Mouse (Mus musculus): ENCODE measurements around the gene Asxl1. TPM values are rescaled to one million over a fixed set of nuclear protein-coding genes. Genes with fewer than 3 reads are reported as not detected.

The Asxl1 gene
- polyA plus RNA-seq, 1 experiment = 55.7 TPM

DNA sequence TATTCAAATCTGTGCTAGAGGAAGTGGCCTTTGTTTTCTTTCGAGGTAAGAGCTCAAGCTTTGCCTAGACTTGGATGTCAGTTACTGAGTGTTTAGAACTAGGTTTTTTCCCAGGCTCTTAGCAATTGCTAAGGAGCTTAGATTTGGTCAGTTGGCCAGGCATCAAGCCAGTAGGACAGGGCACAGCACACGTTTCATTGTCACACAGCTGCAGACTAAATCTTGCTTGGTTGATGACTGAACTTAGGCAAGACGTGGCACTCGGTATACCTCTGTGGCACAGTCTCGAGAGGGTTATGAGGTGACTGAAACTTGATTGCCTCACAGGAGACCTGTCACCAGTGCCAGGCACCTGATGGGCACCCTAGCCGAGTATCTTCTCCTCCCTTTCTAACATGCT, 61.3 kb downstream of the Asxl1 start:
- no peaks in the 10 kb centered on the region for H3K9me3 ChIP-seq (replicated peaks; ENCODE audit: control insufficient read depth, insufficient read depth, low read length, poor library complexity, severe bottlenecking)
- no peak overlapping the region for H3K9ac ChIP-seq (ENCODE audit: low read depth, poor library complexity, severe bottlenecking)
- no peak overlapping the region for H3K4me3 ChIP-seq (ENCODE audit: low read depth, low read length)
- H3K27me3 ChIP-seq (ENCODE audit: control insufficient read depth, insufficient read depth, low read length, poor library complexity, severe bottlenecking) = no peaks in the 10 kb centered on the region
- H3K4me1 ChIP-seq (ENCODE audit: control insufficient read depth, insufficient read depth, low read length) = no peaks in the 10 kb centered on the region
- no peak overlapping the region for H3K27ac ChIP-seq (ENCODE audit: insufficient read depth, low read length)
- H3K36me3 ChIP-seq (ENCODE audit: control insufficient read depth, insufficient read depth, low read length, poor library complexity, severe bottlenecking) = no peaks in the 10 kb centered on the region
- TF ChIP-seq POLR2A (IDR thresholded peaks at IDR 0.05; ENCODE audit: insufficient read depth, low read length) (no peak), CTCF (IDR thresholded peaks at IDR 0.05; ENCODE audit: low read depth, low read length) (no peak), EP300 (IDR thresholded peaks at IDR 0.05; ENCODE audit: insufficient read depth, low read depth, low read length) (no peak)

DNA sequence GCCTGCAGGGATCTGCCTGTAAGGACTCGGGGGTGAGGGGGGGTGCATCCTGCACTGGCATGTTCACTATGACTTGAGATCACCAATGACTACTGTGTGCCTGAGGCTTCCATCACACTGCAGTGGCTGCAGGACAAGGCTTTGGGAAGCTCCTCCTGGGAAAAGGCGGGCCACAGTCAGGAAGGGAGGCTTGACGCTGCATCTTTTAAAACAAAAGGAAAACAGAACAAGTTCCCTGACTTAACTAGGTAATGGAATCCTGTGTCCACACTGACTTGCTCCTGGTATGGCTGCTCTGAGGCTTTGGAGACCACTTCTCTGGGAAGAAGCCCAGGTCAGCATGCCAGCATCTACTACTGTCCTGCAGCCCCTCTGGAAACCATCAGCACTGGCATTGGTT, 63.3 kb downstream of the Asxl1 start:
- TF ChIP-seq CTCF (IDR thresholded peaks at IDR 0.05; ENCODE audit: low read depth, low read length) (no peak), EP300 (IDR thresholded peaks at IDR 0.05; ENCODE audit: insufficient read depth, low read depth, low read length) (no peak), POLR2A (IDR thresholded peaks at IDR 0.05; ENCODE audit: insufficient read depth, low read length) (no peak)
- no peak overlapping the region for H3K9ac ChIP-seq (ENCODE audit: low read depth, poor library complexity, severe bottlenecking)
- H3K9me3 ChIP-seq (replicated peaks; ENCODE audit: control insufficient read depth, insufficient read depth, low read length, poor library complexity, severe bottlenecking) = no peaks in the 10 kb centered on the region
- no peak overlapping the region for H3K27ac ChIP-seq (ENCODE audit: insufficient read depth, low read length)
- no peaks in the 10 kb centered on the region for H3K27me3 ChIP-seq (ENCODE audit: control insufficient read depth, insufficient read depth, low read length, poor library complexity, severe bottlenecking)
- no peak overlapping the region for H3K4me3 ChIP-seq (ENCODE audit: low read depth, low read length)
- no peaks in the 10 kb centered on the region for H3K36me3 ChIP-seq (ENCODE audit: control insufficient read depth, insufficient read depth, low read length, poor library complexity, severe bottlenecking)
- no peaks in the 10 kb centered on the region for H3K4me1 ChIP-seq (ENCODE audit: control insufficient read depth, insufficient read depth, low read length)

DNA sequence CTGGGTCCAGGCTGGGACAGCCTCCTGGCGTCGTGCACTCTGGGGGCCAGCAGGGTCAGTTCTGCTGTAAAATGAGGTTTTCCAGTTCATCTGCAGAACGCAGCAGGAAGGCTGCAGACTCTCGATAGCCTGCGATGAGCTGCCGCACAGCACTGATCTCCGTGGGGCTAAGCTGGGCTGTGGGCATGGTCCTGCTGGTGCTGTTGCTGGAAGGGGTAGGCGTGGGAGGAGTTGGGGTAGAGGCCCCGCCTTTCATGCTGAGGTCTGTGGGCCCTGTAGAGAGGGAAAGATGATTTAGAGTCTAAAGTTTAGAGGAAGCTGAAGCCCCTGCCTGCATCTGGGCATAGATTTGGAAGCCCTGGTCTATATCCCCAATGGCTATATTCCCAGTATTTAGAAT, 65.9 kb downstream of the Asxl1 start:
- no peaks in the 10 kb centered on the region for H3K27me3 ChIP-seq (ENCODE audit: control insufficient read depth, insufficient read depth, low read length, poor library complexity, severe bottlenecking)
- H3K4me1 ChIP-seq (ENCODE audit: control insufficient read depth, insufficient read depth, low read length) = no peaks in the 10 kb centered on the region
- no peak overlapping the region for H3K9ac ChIP-seq (ENCODE audit: low read depth, poor library complexity, severe bottlenecking)
- H3K27ac ChIP-seq (ENCODE audit: insufficient read depth, low read length) = no peak overlapping the region
- H3K9me3 ChIP-seq (replicated peaks; ENCODE audit: control insufficient read depth, insufficient read depth, low read length, poor library complexity, severe bottlenecking) = no peaks in the 10 kb centered on the region
- TF ChIP-seq POLR2A (IDR thresholded peaks at IDR 0.05; ENCODE audit: insufficient read depth, low read length) (no peak), CTCF (IDR thresholded peaks at IDR 0.05; ENCODE audit: low read depth, low read length) (no peak), EP300 (IDR thresholded peaks at IDR 0.05; ENCODE audit: insufficient read depth, low read depth, low read length) (no peak)
- no peaks in the 10 kb centered on the region for H3K36me3 ChIP-seq (ENCODE audit: control insufficient read depth, insufficient read depth, low read length, poor library complexity, severe bottlenecking)
- no peak overlapping the region for H3K4me3 ChIP-seq (ENCODE audit: low read depth, low read length)

DNA sequence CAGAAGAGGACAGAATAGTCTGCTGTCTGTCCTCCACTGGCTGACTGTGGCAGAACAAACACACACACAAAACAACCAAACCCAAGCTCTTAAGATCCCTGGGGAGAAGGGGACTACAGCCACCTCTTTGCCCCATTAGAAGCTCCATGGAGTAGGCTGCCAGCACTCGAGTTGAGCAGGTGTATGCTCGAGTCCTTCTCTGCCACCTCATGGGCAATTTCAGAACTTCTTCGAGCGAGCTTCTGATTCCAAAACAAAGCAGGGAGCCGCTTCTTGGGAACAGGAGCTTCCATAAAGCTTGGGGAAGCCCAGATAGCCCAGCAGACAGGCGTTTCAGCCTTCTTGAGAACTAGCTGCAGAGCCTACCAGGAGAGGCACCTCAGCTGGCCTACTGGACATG, 66.9 kb downstream of the Asxl1 start:
- Histone ChIP-seq H3K36me3 (ENCODE audit: control insufficient read depth, insufficient read depth, low read length, poor library complexity, severe bottlenecking) (0 out of 2 replicates have a peak, but pooled peaks cover 1% of the 10 kb centered on the region), H3K9ac (ENCODE audit: low read depth, poor library complexity, severe bottlenecking) (no peak overlapping the region), H3K27ac (ENCODE audit: insufficient read depth, low read length) (no peak overlapping the region), H3K4me1 (ENCODE audit: control insufficient read depth, insufficient read depth, low read length) (no peaks in the 10 kb centered on the region), H3K4me3 (ENCODE audit: low read depth, low read length) (no peak overlapping the region), H3K27me3 (ENCODE audit: control insufficient read depth, insufficient read depth, low read length, poor library complexity, severe bottlenecking) (no peaks in the 10 kb centered on the region), H3K9me3 (replicated peaks; ENCODE audit: control insufficient read depth, insufficient read depth, low read length, poor library complexity, severe bottlenecking) (no peaks in the 10 kb centered on the region)
- TF ChIP-seq EP300 (IDR thresholded peaks at IDR 0.05; ENCODE audit: insufficient read depth, low read depth, low read length) (no peak), CTCF (IDR thresholded peaks at IDR 0.05; ENCODE audit: low read depth, low read length) (no peak), POLR2A (IDR thresholded peaks at IDR 0.05; ENCODE audit: insufficient read depth, low read length) (no peak)

DNA sequence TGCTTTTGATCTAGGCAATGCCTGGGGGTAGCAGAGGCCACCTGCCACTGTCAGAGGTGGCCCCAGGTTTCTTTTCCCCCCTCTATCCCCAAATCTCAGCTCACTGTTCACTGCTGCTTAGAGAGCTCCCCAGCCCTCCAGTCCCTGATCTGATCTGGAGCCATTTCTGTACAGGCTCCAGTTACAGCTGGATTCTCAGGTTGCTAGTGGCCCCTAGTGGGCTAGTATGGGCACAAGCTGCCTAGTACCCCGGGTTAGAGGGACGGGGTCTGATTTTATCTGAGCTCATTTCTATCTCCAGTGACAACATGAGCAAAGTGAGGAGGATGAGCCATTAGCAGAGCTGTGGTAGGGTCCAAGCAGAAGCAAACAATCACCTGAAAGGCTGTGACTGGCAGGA, 69.0 kb downstream of the Asxl1 start:
- H3K27ac ChIP-seq (ENCODE audit: insufficient read depth, low read length) = no peak overlapping the region
- TF ChIP-seq EP300 (IDR thresholded peaks at IDR 0.05; ENCODE audit: insufficient read depth, low read depth, low read length) (no peak), CTCF (IDR thresholded peaks at IDR 0.05; ENCODE audit: low read depth, low read length) (peak; percentile 56)
- H3K9ac ChIP-seq (ENCODE audit: low read depth, poor library complexity, severe bottlenecking) = no peak overlapping the region

DNA sequence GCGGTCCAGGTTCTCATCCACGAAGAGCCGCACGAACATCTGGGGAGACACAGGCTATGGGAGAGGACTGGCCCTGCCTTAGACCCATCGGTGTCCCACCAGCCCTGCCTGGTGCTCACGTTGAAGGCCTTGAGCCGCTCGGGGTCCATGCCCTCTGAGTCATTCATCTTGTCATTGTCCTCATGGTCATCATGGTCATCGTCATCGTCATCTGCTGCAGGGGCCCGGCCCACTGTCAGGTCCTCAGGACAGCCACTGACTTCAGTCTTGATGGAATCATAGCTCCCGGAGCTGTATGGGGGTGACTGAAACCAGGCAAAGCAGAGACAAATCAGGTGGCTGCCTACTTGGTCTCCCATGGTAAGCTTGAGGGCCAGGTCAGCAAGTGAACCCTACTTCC, 72.2 kb downstream of the Asxl1 start:
- Histone ChIP-seq H3K4me3 (ENCODE audit: low read depth, low read length) (no peak overlapping the region), H3K9me3 (replicated peaks; ENCODE audit: control insufficient read depth, insufficient read depth, low read length, poor library complexity, severe bottlenecking) (no peaks in the 10 kb centered on the region), H3K27me3 (ENCODE audit: control insufficient read depth, insufficient read depth, low read length, poor library complexity, severe bottlenecking) (no peaks in the 10 kb centered on the region), H3K9ac (ENCODE audit: low read depth, poor library complexity, severe bottlenecking) (no peak overlapping the region), H3K27ac (ENCODE audit: insufficient read depth, low read length) (no peak overlapping the region), H3K36me3 (ENCODE audit: control insufficient read depth, insufficient read depth, low read length, poor library complexity, severe bottlenecking) (0 out of 2 replicates have a peak, but pooled peaks cover 3% of the 10 kb centered on the region), H3K4me1 (ENCODE audit: control insufficient read depth, insufficient read depth, low read length) (no peaks in the 10 kb centered on the region)
- TF ChIP-seq CTCF (IDR thresholded peaks at IDR 0.05; ENCODE audit: low read depth, low read length) = no peak
- no peak for TF ChIP-seq POLR2A (IDR thresholded peaks at IDR 0.05; ENCODE audit: insufficient read depth, low read length)
- TF ChIP-seq EP300 (IDR thresholded peaks at IDR 0.05; ENCODE audit: insufficient read depth, low read depth, low read length) = no peak

More for the DNA sequence above, 69.0 kb downstream of the Asxl1 start:
- Histone ChIP-seq H3K4me1 (ENCODE audit: control insufficient read depth, insufficient read depth, low read length) (no peaks in the 10 kb centered on the region), H3K4me3 (ENCODE audit: low read depth, low read length) (no peak overlapping the region), H3K27me3 (ENCODE audit: control insufficient read depth, insufficient read depth, low read length, poor library complexity, severe bottlenecking) (no peaks in the 10 kb centered on the region), H3K36me3 (ENCODE audit: control insufficient read depth, insufficient read depth, low read length, poor library complexity, severe bottlenecking) (0 out of 2 replicates have a peak, but pooled peaks cover 3% of the 10 kb centered on the region), H3K9me3 (replicated peaks; ENCODE audit: control insufficient read depth, insufficient read depth, low read length, poor library complexity, severe bottlenecking) (no peaks in the 10 kb centered on the region)
